Mouse (Mus musculus) brain, embryonic 14.5 days (tissue): ENCODE results near the gene Etv4.

Experiments
- CTCF ChIP-seq: fragments of 200-500 bp; IDR thresholded peaks from 2 replicates; pipeline ENCODE4 v1.5.1; 2012; ENCODE audit warnings: inconsistent platforms, mild to moderate bottlenecking, moderate library complexity, borderline replicate concordance; ENCODE audit not compliant: insufficient read depth, insufficient read length; ENCODE audit errors: extremely low read depth
- POLR2A ChIP-seq: fragments of 200-500 bp; IDR thresholded peaks from 2 replicates; pipeline ENCODE4 v1.6.1; 2012; ENCODE audit warnings: mild to moderate bottlenecking, inconsistent platforms, borderline replicate concordance; ENCODE audit not compliant: poor library complexity, insufficient read depth, insufficient read length, severe bottlenecking; ENCODE audit errors: extremely low read depth

GRCm38 (mm10) chr11:101759530-101759929 is 25.6 kb downstream of the Etv4 start:
- no peak for TF ChIP-seq CTCF
- TF ChIP-seq POLR2A = no peak
